Mouse (Mus musculus): ENCODE data around the gene Kcnd2.

DNA sequence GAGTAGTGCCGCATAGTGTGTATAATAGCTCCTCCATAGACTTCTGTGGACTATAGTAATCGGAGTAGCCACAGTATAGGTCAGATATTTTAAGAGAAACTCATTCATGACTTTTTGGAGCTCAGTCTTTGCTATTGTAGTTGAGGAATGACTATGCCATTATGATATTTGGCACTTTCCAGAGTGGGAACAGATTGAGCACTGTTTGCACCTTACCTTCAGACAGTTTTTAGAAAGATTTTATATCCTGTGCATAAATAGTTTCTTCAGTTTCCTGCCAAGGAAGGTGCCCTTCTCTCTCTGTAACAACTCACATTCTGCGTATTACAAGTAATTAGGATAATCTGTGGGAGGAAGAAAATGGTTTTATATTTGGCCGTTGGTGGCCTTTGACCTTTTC is 89.6 kb downstream of the Kcnd2 start:
- TF ChIP-seq CTCF (IDR thresholded peaks at IDR 0.05; ENCODE audit: insufficient read depth, low read depth, low read length): no peak
- no peak for TF ChIP-seq POLR2A (IDR thresholded peaks at IDR 0.05; ENCODE audit: insufficient read depth, low read depth, low read length)

All from olfactory bulb, adult 2 months (tissue).